Mouse (Mus musculus) neural tube, embryonic 14.5 days (tissue): Measurements from ENCODE around the gene Ikzf1. TPM values are rescaled to one million over a fixed set of nuclear protein-coding genes. Genes with fewer than 3 reads are reported as not detected.

Source experiments
- ATAC-seq: fragments of 200-750 bp; cut with Nextera tagmentation; 2 replicates; pipeline ENCODE4 v1.8.0; 2017; ENCODE audit warnings: low read depth, mild to moderate bottlenecking, moderate TSS enrichment, moderate library complexity
- H3K27ac ChIP-seq: fragments of 300-500 bp; sonication (generic); 2 replicates; pipeline ENCODE4 v1.5.1; 2014; ENCODE audit warnings: low read depth, mild to moderate bottlenecking, control low read depth, low read length, moderate library complexity, mixed read lengths
- H3K27me3 ChIP-seq: fragments of 300-500 bp; sonication (generic); 2 replicates; pipeline ENCODE4 v1.6.1; 2014; ENCODE audit warnings: low read length; ENCODE audit not compliant: control insufficient read depth, insufficient read depth
- H3K36me3 ChIP-seq: fragments of 300-500 bp; sonication (generic); 2 replicates; pipeline ENCODE4 v1.6.1; 2014; ENCODE audit warnings: low read length, mixed read lengths; ENCODE audit not compliant: control insufficient read depth, insufficient read depth
- H3K4me1 ChIP-seq: fragments of 300-500 bp; sonication (generic); 2 replicates; pipeline ENCODE4 v1.6.1; 2014; ENCODE audit warnings: low read length; ENCODE audit not compliant: control insufficient read depth, insufficient read depth
- H3K4me2 ChIP-seq: fragments of 300-500 bp; sonication (generic); 2 replicates; pipeline ENCODE4 v1.6.1; 2014; ENCODE audit warnings: mild to moderate bottlenecking, low read depth, low read length, control low read depth
- H3K4me3 ChIP-seq: fragments of 300-500 bp; sonication (generic); 2 replicates; pipeline ENCODE4 v1.5.1; 2014; ENCODE audit warnings: low read depth, low read length, control low read depth, mixed read lengths
- H3K9ac ChIP-seq: fragments of 300-500 bp; sonication (generic); replicated peaks from 2 replicates; pipeline ENCODE4 v1.6.1; 2014; ENCODE audit warnings: low read depth, mild to moderate bottlenecking, control low read depth, low read length, mixed read lengths
- H3K9me3 ChIP-seq: fragments of 300-500 bp; sonication (generic); 2 replicates; pipeline ENCODE4 v1.6.1; 2016; ENCODE audit warnings: low read length; ENCODE audit not compliant: control insufficient read depth
- WGBS: fragments of 180-500 bp; shearing (Covaris S2); extraction: QIAGEN DNeasy Blood & Tissue Kit; methylation state at CpG from one replicate; pipeline ENCODE4 v1.1.7; 2014; 5-methylcytosine and 5-hydroxymethylcytosine counted together
- polyA plus RNA-seq: library from polyadenylated mRNA; unstranded; fragments of >200 nt; fragmentation: Nextera tagmentation; extraction: Ambion mirVana; gene quantifications from 2 replicates; pipeline ENCODE4 v1.2.1, GENCODE M21; 2014

Ikzf1 gene
- polyA plus RNA-seq, 1 experiment from 2014 or later: 0.35 TPM

GRCm38 (mm10) chr11:11694072-11694471 lies 9.3 kb downstream of the Ikzf1 start:
- H3K9me3 ChIP-seq: no peaks in the 10 kb centered on the region
- WGBS: 74% methylated on average over 2 of the region's 2 CpGs
- no peaks in the 10 kb centered on the region for H3K36me3 ChIP-seq
- no peak overlapping the region for H3K4me3 ChIP-seq
- H3K27ac ChIP-seq: no peak overlapping the region
- H3K27me3 ChIP-seq: no peaks in the 10 kb centered on the region
- ATAC-seq: no peak
- H3K9ac ChIP-seq: no peak overlapping the region
- H3K4me1 ChIP-seq: no peaks in the 10 kb centered on the region
- no peak overlapping the region for H3K4me2 ChIP-seq

DNA sequence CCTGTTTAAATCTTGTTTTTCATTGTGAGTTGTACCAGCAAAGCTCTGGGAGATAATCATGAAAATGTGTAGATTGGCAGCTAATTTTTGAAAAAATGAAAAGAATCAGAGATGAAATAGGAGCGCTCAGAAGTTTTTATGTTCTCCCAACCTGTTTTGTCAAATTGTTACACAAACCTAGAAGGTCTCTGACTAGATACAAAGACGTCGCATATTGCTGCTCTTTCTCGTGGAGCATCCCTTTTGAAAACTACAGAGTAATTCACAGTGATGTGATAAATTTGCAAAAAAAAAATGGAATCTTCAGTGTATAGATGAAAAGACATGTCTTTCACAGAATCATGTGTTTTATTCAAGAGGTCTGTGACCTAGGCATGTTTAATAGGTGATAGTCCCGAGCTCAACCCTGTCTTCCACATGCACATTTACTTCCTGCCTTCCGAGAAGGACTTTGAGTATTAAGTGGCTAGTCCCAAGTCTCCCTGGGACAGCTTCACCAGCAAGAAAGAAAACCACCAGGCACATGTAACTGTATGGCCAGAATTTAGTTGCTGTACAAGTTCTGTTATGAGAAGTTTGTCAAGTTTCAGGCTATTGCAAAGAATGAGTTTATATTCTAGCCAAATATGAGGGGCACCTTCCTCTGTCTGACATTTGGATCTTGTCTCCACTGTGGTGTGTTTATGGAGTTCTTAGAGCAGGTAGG lies 9.8 kb downstream of the Ikzf1 start:
- Histone ChIP-seq H3K36me3 (no peaks in the 10 kb centered on the region), H3K4me3 (no peak overlapping the region), H3K9ac (no peak overlapping the region), H3K4me2 (no peak overlapping the region), H3K27me3 (no peaks in the 10 kb centered on the region), H3K27ac (no peak overlapping the region), H3K4me1 (no peaks in the 10 kb centered on the region), H3K9me3 (no peaks in the 10 kb centered on the region)
- ATAC-seq: no peak
- 90% methylated on average over 6 of the region's 6 CpGs for WGBS

DNA sequence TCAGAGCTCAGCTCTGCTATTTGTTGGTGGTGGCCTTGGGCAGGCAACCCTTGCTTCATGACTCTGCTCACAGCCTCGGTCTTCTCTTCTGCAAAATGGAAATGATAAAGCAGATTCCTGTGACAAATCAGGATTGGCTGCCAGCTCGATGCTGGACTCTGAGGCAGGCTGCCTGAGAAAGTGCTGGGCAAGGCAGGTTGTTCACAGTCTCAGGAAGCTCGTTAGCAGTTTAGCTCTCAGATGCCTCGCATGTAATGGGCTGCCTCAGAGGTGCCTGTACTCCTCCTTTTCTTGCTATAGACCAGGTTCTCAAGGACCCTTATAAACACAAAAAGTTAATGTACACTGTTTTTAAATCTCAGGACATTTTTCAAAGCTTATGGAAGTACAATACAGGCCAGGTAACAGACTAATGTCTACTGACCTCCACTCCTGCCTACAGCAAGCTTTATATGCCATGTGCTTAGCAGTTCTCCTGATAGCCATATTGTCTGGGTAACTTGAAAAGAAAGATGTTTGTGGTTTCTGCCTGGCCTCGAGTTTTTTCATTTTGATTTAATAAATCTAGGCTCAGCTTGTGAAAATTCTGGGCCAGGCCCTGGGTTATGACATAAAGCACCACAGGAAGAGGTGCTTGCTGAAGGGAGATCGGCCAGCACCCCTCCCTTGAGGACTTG lies 10.5 kb downstream of the Ikzf1 start:
- H3K4me1 ChIP-seq: no peaks in the 10 kb centered on the region
- ATAC-seq: no peak
- H3K9ac ChIP-seq: no peak overlapping the region
- WGBS: 68% methylated on average over 6 of the region's 6 CpGs
- H3K27ac ChIP-seq: no peak overlapping the region
- no peaks in the 10 kb centered on the region for H3K27me3 ChIP-seq
- H3K9me3 ChIP-seq: no peaks in the 10 kb centered on the region
- no peak overlapping the region for H3K4me2 ChIP-seq
- no peaks in the 10 kb centered on the region for H3K36me3 ChIP-seq
- H3K4me3 ChIP-seq: no peak overlapping the region

DNA sequence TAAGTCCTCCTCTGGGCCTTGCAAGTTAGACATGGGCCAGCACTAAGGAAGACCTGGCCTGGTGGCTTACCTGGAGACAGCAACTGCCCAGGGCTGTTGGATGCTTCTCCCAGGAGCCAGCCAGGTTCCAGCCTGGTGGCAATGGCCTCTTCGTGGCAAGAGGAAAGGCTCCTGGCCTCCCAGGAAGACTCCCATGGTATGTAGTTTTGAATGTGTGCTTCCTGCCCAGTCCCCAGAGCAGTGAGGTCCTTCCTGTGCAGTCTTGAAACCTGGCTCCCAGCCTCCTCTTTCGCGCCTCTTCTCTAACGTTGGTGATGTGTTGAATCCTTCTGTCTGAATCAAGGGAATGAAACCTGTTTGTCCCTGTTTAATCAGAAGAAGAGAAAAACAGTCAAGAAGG lies 11.1 kb downstream of the Ikzf1 start:
- no peak overlapping the region for H3K27ac ChIP-seq
- no peaks in the 10 kb centered on the region for H3K27me3 ChIP-seq
- no peak overlapping the region for H3K4me2 ChIP-seq
- no peaks in the 10 kb centered on the region for H3K4me1 ChIP-seq
- H3K9ac ChIP-seq: no peak overlapping the region
- no peak for ATAC-seq
- H3K9me3 ChIP-seq: no peaks in the 10 kb centered on the region
- WGBS: 88% methylated on average over 4 of the region's 4 CpGs
- H3K36me3 ChIP-seq: no peaks in the 10 kb centered on the region
- H3K4me3 ChIP-seq: no peak overlapping the region

- H3K4me2 ChIP-seq: no peak overlapping the region
- H3K4me3 ChIP-seq: no peak overlapping the region
- no peaks in the 10 kb centered on the region for H3K27me3 ChIP-seq
- no peak for ATAC-seq
- H3K9ac ChIP-seq: no peak overlapping the region
- no peaks in the 10 kb centered on the region for H3K36me3 ChIP-seq
- 79% methylated on average over 3 of the region's 3 CpGs for WGBS
- H3K9me3 ChIP-seq: no peaks in the 10 kb centered on the region
- no peak overlapping the region for H3K27ac ChIP-seq
- H3K4me1 ChIP-seq: no peaks in the 10 kb centered on the region
These were observed 12.0 kb downstream of the Ikzf1 start for GRCm38 (mm10) chr11:11696814-11697213.

- Histone ChIP-seq H3K4me2 (no peak overlapping the region), H3K4me3 (no peak overlapping the region), H3K9me3 (no peaks in the 10 kb centered on the region), H3K27ac (no peak overlapping the region), H3K4me1 (no peaks in the 10 kb centered on the region), H3K9ac (no peak overlapping the region), H3K27me3 (no peaks in the 10 kb centered on the region), H3K36me3 (no peaks in the 10 kb centered on the region)
- ATAC-seq: no peak
- WGBS: 77% methylated on average over 6 of the region's 6 CpGs
These were observed 16.6 kb downstream of the Ikzf1 start for GRCm38 (mm10) chr11:11701378-11701777.

DNA sequence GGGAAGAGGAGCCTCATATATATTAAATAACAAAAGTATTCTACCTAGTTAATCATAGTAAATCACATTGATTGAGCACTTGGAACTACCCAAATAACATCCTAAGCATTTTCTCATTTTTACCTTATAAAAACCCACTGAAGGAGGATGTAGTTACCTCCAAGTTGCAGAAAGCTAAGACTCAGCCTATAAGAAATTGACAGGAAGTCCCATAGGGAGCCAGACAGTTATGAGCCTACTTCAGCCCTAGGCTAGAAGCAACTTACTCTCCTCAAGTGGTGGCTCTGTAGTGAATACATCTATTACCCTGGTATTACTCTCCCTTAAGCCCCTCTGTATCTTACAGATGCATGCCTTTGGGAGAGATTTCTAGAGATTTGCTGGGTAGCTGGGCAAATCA lies 19.0 kb downstream of the Ikzf1 start:
- H3K4me1 ChIP-seq: no peaks in the 10 kb centered on the region
- no peak overlapping the region for H3K4me3 ChIP-seq
- H3K27me3 ChIP-seq: no peaks in the 10 kb centered on the region
- no peak overlapping the region for H3K9ac ChIP-seq
- H3K4me2 ChIP-seq: no peak overlapping the region
- no peaks in the 10 kb centered on the region for H3K36me3 ChIP-seq
- no peak for ATAC-seq
- H3K9me3 ChIP-seq: no peaks in the 10 kb centered on the region
- no peak overlapping the region for H3K27ac ChIP-seq

- H3K27ac ChIP-seq: no peak overlapping the region
- H3K4me1 ChIP-seq: no peaks in the 10 kb centered on the region
- H3K36me3 ChIP-seq: no peaks in the 10 kb centered on the region
- 90% methylated on average over 9 of the region's 9 CpGs for WGBS
- no peaks in the 10 kb centered on the region for H3K27me3 ChIP-seq
- no peak overlapping the region for H3K9ac ChIP-seq
- no peak overlapping the region for H3K4me2 ChIP-seq
- no peak for ATAC-seq
- no peaks in the 10 kb centered on the region for H3K9me3 ChIP-seq
- H3K4me3 ChIP-seq: no peak overlapping the region
These were observed 23.4 kb downstream of the Ikzf1 start for GRCm38 (mm10) chr11:11708154-11708719.

GRCm38 (mm10) chr11:11709311-11709710 lies 24.5 kb downstream of the Ikzf1 start:
- Histone ChIP-seq H3K36me3 (no peaks in the 10 kb centered on the region), H3K27me3 (no peaks in the 10 kb centered on the region), H3K9ac (no peak overlapping the region), H3K4me2 (no peak overlapping the region), H3K4me3 (no peak overlapping the region), H3K27ac (no peak overlapping the region), H3K4me1 (no peaks in the 10 kb centered on the region), H3K9me3 (no peaks in the 10 kb centered on the region)
- no peak for ATAC-seq
- WGBS: 90% methylated on average over 6 of the region's 6 CpGs
